Mouse (Mus musculus) forebrain, embryonic 11.5 days (tissue): ENCODE data around the gene Gm7358. TPM values are rescaled to one million over a fixed set of nuclear protein-coding genes. Genes with fewer than 3 reads are reported as not detected.

Source experiments
- polyA plus RNA-seq: library from polyadenylated mRNA; unstranded; fragments of >200 nt; fragmentation: Nextera tagmentation; extraction: Ambion mirVana; gene quantifications from 2 replicates; pipeline ENCODE4 v1.2.1, GENCODE M21; 2014

Gm7358 gene
- polyA plus RNA-seq, 1 experiment from 2014 or later, result not detected

Other genes starting within 250 kb of the Gm7358 start
- not detected in 2 replicates for gene Gm7168, start 111.2 kb downstream of the Gm7358 start, polyA plus RNA-seq
- not detected in 2 replicates for gene Gm7356, start 55.8 kb downstream of the Gm7358 start, polyA plus RNA-seq
- gene Dact2, start 144.8 kb upstream of the Gm7358 start, polyA plus RNA-seq, result 0.37 and 0.73 TPM in 2 replicates
- gene Smoc2, start 220.0 kb upstream of the Gm7358 start, polyA plus RNA-seq, result 8.2 and 10.3 TPM in 2 replicates